Mouse (Mus musculus) CH12.LX (cell line): ENCODE data around the gene Rad1. TPM values are rescaled to one million over a fixed set of nuclear protein-coding genes. Genes with fewer than 3 reads are reported as not detected.

ENCODE experiments used
- DNase-seq: peaks from one replicate; pipeline ENCODE4 v3.0.0-alpha.2; 2013; ENCODE audit errors: extremely low read depth
- H3K27ac ChIP-seq: 2 replicates; pipeline ENCODE4 v1.5.1; 2012; ENCODE audit warnings: low read depth, mild to moderate bottlenecking, control low read depth, moderate library complexity; ENCODE audit not compliant: insufficient read depth
- H3K27me3 ChIP-seq: replicated peaks from 2 replicates; pipeline ENCODE3; 2012; ENCODE audit warnings: inconsistent platforms
- H3K36me3 ChIP-seq, 2 experiments: replicated peaks in 1 of 2; 2 replicates each; pipeline versions ENCODE3 to v1.6.1; 2012; ENCODE audit warnings: inconsistent platforms in 1 of 2, low read length in 1 of 2, mild to moderate bottlenecking in 1 of 2, mixed read lengths in 1 of 2, moderate library complexity in 1 of 2; ENCODE audit not compliant: control insufficient read depth in 1 of 2, insufficient read depth in 1 of 2
- H3K4me1 ChIP-seq, 2 experiments: 2 replicates each; pipeline ENCODE4 v1.6.1; 2012; ENCODE audit warnings: inconsistent platforms in 1 of 2, moderate library complexity in 1 of 2; ENCODE audit not compliant: insufficient read depth in 2 of 2, control insufficient read depth in 1 of 2
- H3K4me2 ChIP-seq: 2 replicates; pipeline ENCODE4 v1.6.1; 2012; ENCODE audit warnings: low read depth, mild to moderate bottlenecking, control low read depth; ENCODE audit not compliant: poor library complexity, insufficient read depth, severe bottlenecking
- H3K4me3 ChIP-seq, 3 experiments: fragments of 150-350 bp in 1 of 3; sonication (generic) in 1 of 3; replicated peaks in 1 of 3; 2 replicates each; pipeline versions ENCODE3 to v1.5.1; 2011 to 2012; ENCODE audit warnings: low read depth in 2 of 3, low read length in 2 of 3, mild to moderate bottlenecking in 2 of 3, moderate library complexity in 2 of 3, control low read depth in 1 of 3, improper control_type of control experiment in 1 of 3, inconsistent platforms in 1 of 3, mixed read lengths in 1 of 3; ENCODE audit not compliant: poor library complexity in 1 of 3
- H3K79me2 ChIP-seq: replicated peaks from 2 replicates; pipeline ENCODE4 v1.6.1; 2012; ENCODE audit warnings: mild to moderate bottlenecking, moderate library complexity; ENCODE audit not compliant: control insufficient read depth, poor library complexity, insufficient read depth, severe bottlenecking; ENCODE audit errors: extremely low read depth
- H3K9ac ChIP-seq: 2 replicates; pipeline ENCODE4 v1.6.1; 2012; ENCODE audit warnings: low read depth, mild to moderate bottlenecking, control low read depth, moderate library complexity; ENCODE audit not compliant: insufficient read depth
- H3K9me3 ChIP-seq: replicated peaks from 2 replicates; pipeline ENCODE3; 2012; ENCODE audit warnings: low read length, inconsistent platforms, mixed read lengths
- BHLHE40 ChIP-seq: IDR thresholded peaks from 2 replicates; pipeline ENCODE4 v1.6.1; 2011; ENCODE audit warnings: mild to moderate bottlenecking, low read depth, low read length, improper control_type of control experiment
- CHD1 ChIP-seq: IDR thresholded peaks from 2 replicates; pipeline ENCODE4 v1.6.1; 2012; ENCODE audit warnings: low read depth, low read length, improper control_type of control experiment, inconsistent platforms
- CHD2 ChIP-seq: IDR thresholded peaks from 2 replicates; pipeline ENCODE4 v1.6.1; 2011; ENCODE audit warnings: low read length, improper control_type of control experiment
- E2F4 ChIP-seq: IDR thresholded peaks from 2 replicates; pipeline ENCODE4 v1.6.1; 2011; ENCODE audit warnings: low read depth, low read length, improper control_type of control experiment; ENCODE audit not compliant: insufficient replicate concordance
- ELF1 ChIP-seq: IDR thresholded peaks from 2 replicates; pipeline ENCODE4 v1.6.1; 2014; ENCODE audit warnings: low read depth, mild to moderate bottlenecking, inconsistent platforms, low read length, improper control_type of control experiment
- EP300 ChIP-seq: IDR thresholded peaks from 2 replicates; pipeline ENCODE4 v1.6.1; 2011; ENCODE audit warnings: low read length, improper control_type of control experiment
- ETS1 ChIP-seq: conservative IDR thresholded peaks from 2 replicates; pipeline ENCODE4 v1.6.1; 2012; ENCODE audit warnings: low read depth, mild to moderate bottlenecking, inconsistent platforms, low read length, improper control_type of control experiment, moderate library complexity
- GABPA ChIP-seq: IDR thresholded peaks from 2 replicates; pipeline ENCODE4 v1.6.1; 2012; ENCODE audit warnings: low read depth, low read length, improper control_type of control experiment, inconsistent platforms; ENCODE audit not compliant: insufficient replicate concordance
- HCFC1 ChIP-seq: IDR thresholded peaks from 2 replicates; pipeline ENCODE4 v1.6.1; 2012; ENCODE audit warnings: low read depth, mild to moderate bottlenecking, inconsistent platforms, low read length, improper control_type of control experiment
- JUN ChIP-seq: IDR thresholded peaks from 2 replicates; pipeline ENCODE4 v1.6.1; 2011; ENCODE audit warnings: low read depth, mild to moderate bottlenecking, low read length, improper control_type of control experiment, moderate library complexity; ENCODE audit not compliant: insufficient read depth
- MAFK ChIP-seq: IDR thresholded peaks from 2 replicates; pipeline ENCODE4 v1.6.1; 2011; ENCODE audit warnings: low read length, improper control_type of control experiment; ENCODE audit not compliant: insufficient replicate concordance
- MAZ ChIP-seq: IDR thresholded peaks from 2 replicates; pipeline ENCODE4 v1.6.1; 2012; ENCODE audit warnings: low read depth, mild to moderate bottlenecking, inconsistent platforms, low read length, improper control_type of control experiment, moderate library complexity
- MXI1 ChIP-seq: IDR thresholded peaks from 2 replicates; pipeline ENCODE4 v1.6.1; 2011; ENCODE audit warnings: mild to moderate bottlenecking, low read depth, low read length, improper control_type of control experiment
- PAX5 ChIP-seq: IDR thresholded peaks from 2 replicates; pipeline ENCODE4 v1.6.1; 2012; ENCODE audit warnings: low read length, inconsistent platforms, mixed read lengths
- POLR2A ChIP-seq: IDR thresholded peaks from 2 replicates; pipeline ENCODE4 v1.6.1; 2011; ENCODE audit warnings: low read depth, mild to moderate bottlenecking, improper control_type of control experiment, low read length
- POLR2AphosphoS2 ChIP-seq: IDR thresholded peaks from 2 replicates; pipeline ENCODE4 v1.6.1; 2011; ENCODE audit warnings: low read depth, low read length, improper control_type of control experiment
- SIN3A ChIP-seq: IDR thresholded peaks from 2 replicates; pipeline ENCODE4 v1.6.1; 2012; ENCODE audit warnings: low read length, improper control_type of control experiment, inconsistent platforms
- TCF12 ChIP-seq: IDR thresholded peaks from 2 replicates; pipeline ENCODE4 v1.6.1; 2014; ENCODE audit warnings: low read depth, mild to moderate bottlenecking, inconsistent platforms, low read length, improper control_type of control experiment
- UBTF ChIP-seq: IDR thresholded peaks from 2 replicates; pipeline ENCODE4 v1.6.1; 2012; ENCODE audit warnings: low read depth, mild to moderate bottlenecking, inconsistent platforms, low read length, improper control_type of control experiment, moderate library complexity
- USF1 ChIP-seq: IDR thresholded peaks from 2 replicates; pipeline ENCODE4 v1.6.1; 2014; ENCODE audit warnings: low read depth, mild to moderate bottlenecking, inconsistent platforms, low read length, improper control_type of control experiment
- USF2 ChIP-seq: conservative IDR thresholded peaks from 2 replicates; pipeline ENCODE4 v1.6.1; 2011; ENCODE audit warnings: low read depth, low read length, improper control_type of control experiment
- ZC3H11A ChIP-seq: IDR thresholded peaks from 2 replicates; pipeline ENCODE4 v1.6.1; 2012; ENCODE audit warnings: low read depth, mild to moderate bottlenecking, inconsistent platforms, low read length, improper control_type of control experiment
- ZKSCAN1 ChIP-seq: IDR thresholded peaks from 2 replicates; pipeline ENCODE4 v1.6.1; 2012; ENCODE audit warnings: low read depth, inconsistent platforms, low read length, improper control_type of control experiment, borderline replicate concordance
- ZMIZ1 ChIP-seq: IDR thresholded peaks from 2 replicates; pipeline ENCODE4 v1.6.1; 2012; ENCODE audit warnings: low read depth, mild to moderate bottlenecking, inconsistent platforms, low read length, improper control_type of control experiment
- ZNF384 ChIP-seq: IDR thresholded peaks from 2 replicates; pipeline ENCODE4 v1.6.1; 2012; ENCODE audit warnings: low read depth, low read length, improper control_type of control experiment, inconsistent platforms
- dilution Hi-C: fragments of 300-500 bp; cut with MboI; formaldehyde crosslinking; loops from 2 replicates; pipeline ENCODE4 v1.14.3; 2020; ENCODE audit warnings: low sequenced_read_pairs; ENCODE audit not compliant: extremely low pct_unique_long_range_greater_than_20kb, extremely low pct_ligation_motif_present
- in situ Hi-C: fragments of 300-500 bp; cut with MboI; formaldehyde crosslinking; loops from 3 replicates; pipeline ENCODE4 v1.14.3; 2019; ENCODE audit warnings: low sequenced_read_pairs, low pct_ligation_motif_present, low pct_unique_long_range_greater_than_20kb, mixed read lengths
- polyA plus RNA-seq: library from polyadenylated mRNA; unstranded; fragments of >175 nt; gene quantifications from 2 replicates; pipeline ENCODE4 v1.2.1, GENCODE M21; 2012; ENCODE audit warnings: low read depth; ENCODE audit not compliant: insufficient read length
- total RNA-seq, 2 experiments: library from RNA; depleted of rRNA; stranded (reverse); fragments of 300-350 nt in 1 of 2; fragments of >200 nt in 1 of 2; gene quantifications; 2 replicates each; pipeline ENCODE4 v1.2.3; 2012 to 2014

Gene Rad1
- total and polyA plus RNA-seq, 3 experiments = 34.0 to 92.8 (median 37.6) TPM

- H3K4me2 ChIP-seq = no peak overlapping the region
- no peaks in the 10 kb centered on the region for H3K27me3 ChIP-seq
- H3K9ac ChIP-seq = no peak overlapping the region
- H3K4me3 ChIP-seq = no peak overlapping the region
- no peaks in the 10 kb centered on the region for H3K9me3 ChIP-seq
- peaks cover 8 to 32% of the 10 kb centered on the region in 2 experiments for H3K36me3 ChIP-seq
- in situ Hi-C loops = loop anchor here (25.0 kb wide), 1 partner anchor 888 kb away; the partner anchor contains the start of gene Tars
- no peak for DNase-seq
- no peaks in the 10 kb centered on the region for H3K4me1 ChIP-seq
- dilution Hi-C loops = no loop called here
- no peak for TF ChIP-seq ZMIZ1
- TF ChIP-seq MAZ = no peak
- TF ChIP-seq E2F4 = no peak
- TF ChIP-seq ZNF384 = no peak
- TF ChIP-seq USF1 = no peak
- no peak for TF ChIP-seq UBTF
- no peak for TF ChIP-seq MAFK
- no peak for TF ChIP-seq TCF12
- no peak for TF ChIP-seq SIN3A
- no peak for TF ChIP-seq PAX5
- TF ChIP-seq USF2 = no peak
- TF ChIP-seq ELF1 = no peak
- no peak for TF ChIP-seq CHD1
- no peak for TF ChIP-seq ZC3H11A
- TF ChIP-seq EP300 = no peak
- H3K27ac ChIP-seq = no peak overlapping the region
- H3K79me2 ChIP-seq = no peaks in the 10 kb centered on the region
Observed at GRCm38 (mm10) chr15:10499593-10499992, 13.8 kb downstream of the Rad1 start.

- no peaks in the 10 kb centered on the region for H3K9me3 ChIP-seq
- H3K79me2 ChIP-seq = no peaks in the 10 kb centered on the region
- no peak overlapping the region for H3K27ac ChIP-seq
- DNase-seq = no peak
- in situ Hi-C loops = loop anchor here (5.0 kb wide), 1 partner anchor 402 kb away; no protein-coding TSS in a partner anchor
- H3K4me3 ChIP-seq = no peak overlapping the region
- no peaks in the 10 kb centered on the region for H3K4me1 ChIP-seq
- H3K4me2 ChIP-seq = no peak overlapping the region
- H3K27me3 ChIP-seq = no peaks in the 10 kb centered on the region
- peaks cover 8 to 28% of the 10 kb centered on the region in 2 experiments for H3K36me3 ChIP-seq
- H3K9ac ChIP-seq = no peak overlapping the region
- TF ChIP-seq ZKSCAN1 = no peak
- TF ChIP-seq JUN = no peak
- no peak for TF ChIP-seq CHD2
- no peak for TF ChIP-seq CHD1
- no peak for TF ChIP-seq E2F4
- no peak for TF ChIP-seq ETS1
- TF ChIP-seq HCFC1 = no peak
- no peak for TF ChIP-seq POLR2A
- no peak for TF ChIP-seq MXI1
- no peak for TF ChIP-seq GABPA
- no peak for TF ChIP-seq POLR2AphosphoS2
- no peak for TF ChIP-seq BHLHE40
- dilution Hi-C loops = no loop called here
Observed at GRCm38 (mm10) chr15:10500035-10500434, 14.2 kb downstream of the Rad1 start.
